Mouse (Mus musculus) lung, postnatal 0 days (tissue): ENCODE data around the gene Tcf20.

Experiments used
- CTCF ChIP-seq: IDR thresholded peaks from 2 replicates; pipeline ENCODE4 v1.5.1; 2016; ENCODE audit warnings: antibody characterized with exemption, mild to moderate bottlenecking
- EP300 ChIP-seq: IDR thresholded peaks from 2 replicates; pipeline ENCODE4 v1.6.1; 2016; ENCODE audit warnings: antibody characterized with exemption, mild to moderate bottlenecking, control low read depth

- no peak for TF ChIP-seq EP300
- no peak for TF ChIP-seq CTCF
Observed at GRCm38 (mm10) chr15:83010990-83011664, 23.5 kb upstream of the Tcf20 start.
